Mouse (Mus musculus): Measurements from ENCODE around the gene Nectin2. TPM values are rescaled to one million over a fixed set of nuclear protein-coding genes. Genes with fewer than 3 reads are reported as not detected.

Gene Nectin2
- polyA plus RNA-seq, 2 experiments, result 58.9 to 71.3 TPM

DNA sequence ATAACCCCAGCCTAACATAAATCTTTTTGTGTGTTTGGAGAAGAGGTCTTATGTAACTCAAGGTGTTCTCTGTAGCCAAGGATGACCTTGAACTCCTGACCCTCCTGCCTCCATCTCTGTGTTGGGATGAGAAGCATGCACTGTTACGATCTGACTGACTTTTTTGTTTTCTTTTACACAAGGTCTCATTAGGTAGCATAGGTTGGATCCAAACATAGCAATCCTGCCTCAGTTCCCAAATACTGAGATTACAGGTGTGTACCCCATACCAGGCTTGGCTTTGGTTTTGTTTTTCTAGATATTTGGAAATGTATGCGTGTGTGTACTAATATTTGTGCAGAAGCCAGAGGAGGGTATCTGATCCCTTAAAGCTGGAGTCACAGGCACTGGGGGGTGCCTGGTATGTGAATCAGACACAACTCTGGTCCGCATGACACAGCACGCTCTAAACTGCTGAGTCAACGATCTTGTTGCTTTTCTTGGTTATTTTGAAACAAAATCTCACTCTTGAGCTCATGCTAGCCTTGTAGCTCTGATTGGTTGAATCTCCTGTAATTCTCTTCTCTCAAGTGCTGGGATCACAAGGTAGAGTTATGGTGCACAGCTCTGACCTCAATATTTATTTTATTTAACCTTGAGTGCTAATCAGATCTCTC lies 31.9 kb downstream of the Nectin2 start:
- no peak overlapping the region for H3K9ac ChIP-seq (ENCODE audit: low read depth, low read length, severe bottlenecking)
- no peaks in the 10 kb centered on the region for H3K27me3 ChIP-seq (ENCODE audit: control insufficient read depth, insufficient read depth, low read length)
- DNase-seq (ENCODE audit: low spot score), result no peak
- peaks cover 5% of the 10 kb centered on the region; the same call in 1 of the 2 replicates for H3K4me1 ChIP-seq (ENCODE audit: control insufficient read depth, insufficient read depth, low read length)
- H3K4me3 ChIP-seq (replicated peaks; ENCODE audit: low read length), result no peak overlapping the region
- H3K27ac ChIP-seq (replicated peaks; ENCODE audit: low read depth, low read length), result no peak overlapping the region
- 91% methylated on average over 5 of the region's 5 CpGs for WGBS
- peaks cover 45% of the 10 kb centered on the region for H3K36me3 ChIP-seq (ENCODE audit: control insufficient read depth, insufficient read depth, low read length)
- no peak for ATAC-seq (ENCODE audit: low FRiP score, low read depth)
- no peak overlapping the region for H3K4me2 ChIP-seq (replicated peaks; ENCODE audit: low read depth, low read length, severe bottlenecking)
- no peak for TF ChIP-seq POLR2A (IDR thresholded peaks at IDR 0.05; ENCODE audit: borderline replicate concordance, extremely low read depth, insufficient read depth, insufficient read length)
- peaks cover 11% of the 10 kb centered on the region for H3K9me3 ChIP-seq (ENCODE audit: control insufficient read depth, low read length)

GRCm38 (mm10) chr7:19717346-19717745 lies 32.9 kb downstream of the Nectin2 start:
- Histone ChIP-seq H3K9ac (ENCODE audit: low read depth, low read length, severe bottlenecking) (no peak overlapping the region), H3K4me2 (replicated peaks; ENCODE audit: low read depth, low read length, severe bottlenecking) (no peak overlapping the region), H3K9me3 (ENCODE audit: control insufficient read depth, low read length) (peaks cover 11% of the 10 kb centered on the region), H3K4me1 (ENCODE audit: control insufficient read depth, insufficient read depth, low read length) (peaks cover 5% of the 10 kb centered on the region; the same call in 1 of the 2 replicates), H3K27me3 (ENCODE audit: control insufficient read depth, insufficient read depth, low read length) (no peaks in the 10 kb centered on the region), H3K27ac (replicated peaks; ENCODE audit: low read depth, low read length) (no peak overlapping the region), H3K36me3 (ENCODE audit: control insufficient read depth, insufficient read depth, low read length) (peaks cover 47% of the 10 kb centered on the region), H3K4me3 (replicated peaks; ENCODE audit: low read length) (no peak overlapping the region)
- no peak for TF ChIP-seq POLR2A (IDR thresholded peaks at IDR 0.05; ENCODE audit: borderline replicate concordance, extremely low read depth, insufficient read depth, insufficient read length)
- DNase-seq (ENCODE audit: low spot score), result no peak
- WGBS, result 87% methylated on average over 4 of the region's 4 CpGs
- no peak for ATAC-seq (ENCODE audit: low FRiP score, low read depth)

DNA sequence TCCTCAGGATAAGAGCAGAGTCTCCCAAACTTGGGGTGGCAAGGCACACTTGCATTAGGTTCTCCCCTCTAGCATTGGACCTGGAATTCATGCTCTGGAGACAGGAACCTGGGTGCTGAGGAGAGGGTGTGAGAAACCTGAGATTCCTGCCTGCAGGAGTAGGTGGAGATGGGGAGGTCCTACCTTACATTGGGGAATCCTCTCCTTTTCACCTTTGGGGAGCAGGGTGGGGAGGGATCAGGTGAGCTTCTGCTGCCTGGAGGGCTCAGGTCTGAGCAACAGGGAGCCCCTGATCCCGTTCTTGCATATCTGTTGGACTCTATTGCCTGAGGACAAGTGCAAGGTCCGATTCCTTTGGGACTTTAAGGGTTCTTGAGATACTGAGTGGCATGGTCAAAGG lies 33.5 kb downstream of the Nectin2 start:
- Histone ChIP-seq H3K27ac (replicated peaks; ENCODE audit: low read depth, low read length) (0 out of 2 replicates have a peak overlapping the region, but pooled peaks have one; percentile 59), H3K4me1 (ENCODE audit: control insufficient read depth, insufficient read depth, low read length) (peaks cover 5% of the 10 kb centered on the region; the same call in 1 of the 2 replicates), H3K36me3 (ENCODE audit: control insufficient read depth, insufficient read depth, low read length) (peaks cover 51% of the 10 kb centered on the region), H3K9me3 (ENCODE audit: control insufficient read depth, low read length) (peaks cover 11% of the 10 kb centered on the region), H3K4me3 (replicated peaks; ENCODE audit: low read length) (no peak overlapping the region), H3K27me3 (ENCODE audit: control insufficient read depth, insufficient read depth, low read length) (no peaks in the 10 kb centered on the region), H3K4me2 (replicated peaks; ENCODE audit: low read depth, low read length, severe bottlenecking) (peak overlapping the region; percentile 55; the same call in 1 of the 2 replicates), H3K9ac (ENCODE audit: low read depth, low read length, severe bottlenecking) (no peak overlapping the region)
- no peak for DNase-seq (ENCODE audit: low spot score)
- 87% methylated on average over 2 of the region's 2 CpGs for WGBS
- ATAC-seq (ENCODE audit: low FRiP score, low read depth), result no peak
- TF ChIP-seq POLR2A (IDR thresholded peaks at IDR 0.05; ENCODE audit: borderline replicate concordance, extremely low read depth, insufficient read depth, insufficient read length), result no peak

DNA sequence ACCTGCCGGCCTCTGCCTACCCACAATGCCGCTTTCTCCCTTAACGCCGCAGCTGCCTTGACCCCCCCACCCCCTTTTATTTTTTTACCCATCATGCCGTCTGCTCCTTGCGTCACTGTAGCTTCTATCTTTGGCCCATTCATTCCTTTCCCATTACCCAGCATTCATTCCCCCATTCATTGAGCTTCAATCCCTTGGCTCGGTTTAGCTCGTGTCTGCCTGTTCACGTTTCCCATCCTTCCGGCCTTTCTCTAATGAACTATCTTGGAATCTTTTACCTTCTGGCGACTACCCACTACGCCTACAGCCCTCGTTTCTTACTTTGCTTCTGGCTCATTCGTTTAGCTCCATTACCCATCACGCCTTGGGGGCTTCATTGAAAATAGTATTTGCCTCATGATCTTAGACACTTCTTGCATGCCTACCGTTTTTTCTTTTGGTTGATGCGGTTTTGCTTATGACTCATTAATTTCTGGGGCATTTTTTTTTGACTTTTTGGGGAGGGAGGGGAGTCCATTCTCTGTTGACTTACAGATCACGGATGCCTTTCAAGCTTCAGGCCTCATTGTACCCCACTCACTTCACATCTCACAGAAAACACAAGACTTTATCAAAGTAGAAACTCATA lies 34.1 kb downstream of the Nectin2 start:
- Histone ChIP-seq H3K9ac (ENCODE audit: low read depth, low read length, severe bottlenecking) (no peak overlapping the region), H3K4me2 (replicated peaks; ENCODE audit: low read depth, low read length, severe bottlenecking) (peak overlapping the region; percentile 55), H3K4me1 (ENCODE audit: control insufficient read depth, insufficient read depth, low read length) (peaks cover 5% of the 10 kb centered on the region; the same call in 1 of the 2 replicates), H3K4me3 (replicated peaks; ENCODE audit: low read length) (peak overlapping the region; percentile 34), H3K36me3 (ENCODE audit: control insufficient read depth, insufficient read depth, low read length) (peaks cover 51% of the 10 kb centered on the region), H3K9me3 (ENCODE audit: control insufficient read depth, low read length) (peaks cover 7% of the 10 kb centered on the region), H3K27me3 (ENCODE audit: control insufficient read depth, insufficient read depth, low read length) (no peaks in the 10 kb centered on the region), H3K27ac (replicated peaks; ENCODE audit: low read depth, low read length) (peak overlapping the region; percentile 59; the same call in 1 of the 2 replicates)
- TF ChIP-seq POLR2A (IDR thresholded peaks at IDR 0.05; ENCODE audit: borderline replicate concordance, extremely low read depth, insufficient read depth, insufficient read length), result no peak
- WGBS, result 8% methylated on average over 17 of the region's 18 CpGs
- ATAC-seq (ENCODE audit: low FRiP score, low read depth) (no peak), DNase-seq (ENCODE audit: low spot score) (no peak)

DNA sequence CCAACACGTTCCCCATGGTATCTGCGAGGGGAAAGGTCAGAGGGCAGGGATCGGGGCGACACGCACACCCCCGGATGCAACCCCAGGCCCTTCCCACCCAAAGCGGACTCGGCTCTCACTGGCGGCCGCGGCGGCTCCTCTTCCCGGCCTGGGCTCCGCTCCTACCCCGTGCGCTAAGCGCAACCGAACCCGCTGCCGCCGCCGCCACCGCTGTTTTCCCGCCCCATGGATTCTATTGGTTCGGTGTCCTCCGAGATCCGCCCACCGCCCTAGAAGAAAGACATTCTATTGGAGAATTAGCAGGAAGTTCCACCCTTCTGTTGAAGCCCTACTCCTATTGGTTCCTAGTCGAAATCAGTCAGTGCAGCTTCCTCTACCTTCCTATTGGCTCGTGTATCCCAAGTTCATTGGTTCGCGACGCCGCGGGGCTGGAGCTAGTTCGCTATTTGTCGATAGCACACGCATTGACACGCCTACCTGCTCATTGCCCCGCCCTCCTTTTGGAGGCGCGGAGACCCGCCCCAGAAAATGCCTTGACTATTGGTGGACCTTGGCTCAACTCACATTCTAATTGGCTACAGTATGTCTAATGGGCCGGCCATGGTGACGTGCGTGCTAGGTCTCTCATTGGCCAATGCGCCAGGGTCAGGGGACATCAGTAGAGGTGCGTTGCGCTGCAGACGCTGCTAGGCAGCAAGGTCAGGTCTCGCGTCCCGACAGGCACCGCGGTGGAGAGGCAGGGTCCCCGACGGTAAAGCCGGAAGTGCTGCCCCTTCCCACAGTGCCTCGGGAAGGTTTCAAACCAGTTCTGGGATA lies 34.8 kb downstream of the Nectin2 start, which contains the start of gene Tomm40:
Gene Tomm40 (minus strand): TSS at position 200 of the 816 bp plus-strand sequence.
- DNase-seq (ENCODE audit: low spot score) (peak; percentile 100), ATAC-seq (ENCODE audit: low FRiP score, low read depth) (peak; percentile 98)
- Histone ChIP-seq H3K9me3 (ENCODE audit: control insufficient read depth, low read length) (no peaks in the 10 kb centered on the region; the same call in 1 of the 2 replicates), H3K4me2 (replicated peaks; ENCODE audit: low read depth, low read length, severe bottlenecking) (peak within 1 kb of the TSS; percentile 89), H3K4me1 (ENCODE audit: control insufficient read depth, insufficient read depth, low read length) (peaks cover 5% of the 10 kb centered on the region; the same call in 1 of the 2 replicates), H3K27ac (replicated peaks; ENCODE audit: low read depth, low read length) (peak within 1 kb of the TSS; percentile 59), H3K9ac (ENCODE audit: low read depth, low read length, severe bottlenecking) (peak within 1 kb of the TSS; percentile 92), H3K4me3 (replicated peaks; ENCODE audit: low read length) (peak within 1 kb of the TSS; percentile 95), H3K27me3 (ENCODE audit: control insufficient read depth, insufficient read depth, low read length) (no peaks in the 10 kb centered on the region), H3K36me3 (ENCODE audit: control insufficient read depth, insufficient read depth, low read length) (peaks cover 50% of the 10 kb centered on the region)
- WGBS, result under 1% methylated on average over 51 of the region's 59 CpGs
- 0 out of 2 replicates have a peak, but pooled peaks have one; percentile 39 for TF ChIP-seq POLR2A (IDR thresholded peaks at IDR 0.05; ENCODE audit: borderline replicate concordance, extremely low read depth, insufficient read depth, insufficient read length)

All from limb, embryonic 14.5 days (tissue).